Mouse (Mus musculus) embryonic stem cell, embryonic (primary cell): ENCODE measurements around the gene Tbx4.

Experiments
- CTCF ChIA-PET, 4 experiments: fragments of 300-600 bp in 2 of 4; fragments of 350-600 bp in 2 of 4; sonication (Branson Sonifier 250); formaldehyde crosslinking; loops; one replicate each; lab custom pipeline; 2022; ENCODE audit warnings: inconsistent platforms in 2 of 4; lab: Charles Lee
- POLR2A ChIA-PET, 4 experiments: fragments of 300-600 bp in 2 of 4; fragments of 350-600 bp in 2 of 4; sonication (Branson Sonifier 250); formaldehyde crosslinking; loops; one replicate each; lab custom pipeline; 2022; ENCODE audit warnings: antibody characterized with exemption in 4 of 4, inconsistent platforms in 1 of 4; lab: Charles Lee

The Tbx4 gene

GRCm38 (mm10) chr11:85918388-85918940 is 32.2 kb downstream of the Tbx4 start:
- POLR2A ChIA-PET: interaction anchor here in 2 of 4 experiments (1.0 to 1.1 kb wide), 2 partner anchors 12 to 18 kb away, joined by 4 to 5 read pairs; no protein-coding TSS in a partner anchor

DNA sequence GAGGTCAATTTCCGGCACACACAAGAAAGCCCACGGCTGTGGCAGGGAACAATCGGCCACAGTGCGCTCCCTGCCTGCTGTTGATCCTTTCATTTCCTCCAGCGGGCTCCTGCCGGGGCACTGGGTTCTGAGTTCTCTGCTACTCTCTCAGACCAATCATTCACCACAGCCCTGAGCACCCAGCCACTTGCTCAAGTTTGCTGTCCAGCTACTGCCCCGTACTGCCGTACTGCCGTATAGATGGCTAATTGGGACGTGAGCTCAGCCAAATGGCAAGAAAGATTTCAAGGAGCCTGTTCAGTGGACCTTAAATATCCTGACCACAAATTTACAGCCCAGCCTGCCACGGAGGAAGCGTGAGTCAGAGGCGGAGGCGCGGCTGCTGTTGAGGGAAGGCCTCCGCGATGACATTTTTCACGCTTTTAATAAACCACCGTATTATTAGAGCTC is 39.1 kb downstream of the Tbx4 start:
- ChIA-PET CTCF (interaction anchor here in 1 of 4 experiments (0.9 kb wide), 1 partner anchor 75 kb away, joined by 3 read pairs; the partner anchor contains the start of gene Gm11444), POLR2A (interaction anchor here in 2 of 4 experiments (0.5 to 1.3 kb wide), 4 partner anchors 25 to 46 kb away, joined by 3 to 4 read pairs (median 4); no protein-coding TSS in a partner anchor)

More at GRCm38 (mm10) chr11:85918388-85918940, 32.2 kb downstream of the Tbx4 start:
- CTCF ChIA-PET: interaction anchor here in 1 of 4 experiments (0.6 kb wide), 1 partner anchor 10 kb away, joined by 3 read pairs; no protein-coding TSS in a partner anchor

- ChIA-PET CTCF (interaction anchor here in 1 of 4 experiments (1.0 kb wide), 1 partner anchor 83 kb away, joined by 3 read pairs; no protein-coding TSS in a partner anchor), POLR2A (interaction anchor here in 1 of 4 experiments (1.3 kb wide), 1 partner anchor 30 kb away, joined by 4 read pairs; no protein-coding TSS in a partner anchor)
Measured at GRCm38 (mm10) chr11:85926287-85926764, 40.1 kb downstream of the Tbx4 start.

DNA sequence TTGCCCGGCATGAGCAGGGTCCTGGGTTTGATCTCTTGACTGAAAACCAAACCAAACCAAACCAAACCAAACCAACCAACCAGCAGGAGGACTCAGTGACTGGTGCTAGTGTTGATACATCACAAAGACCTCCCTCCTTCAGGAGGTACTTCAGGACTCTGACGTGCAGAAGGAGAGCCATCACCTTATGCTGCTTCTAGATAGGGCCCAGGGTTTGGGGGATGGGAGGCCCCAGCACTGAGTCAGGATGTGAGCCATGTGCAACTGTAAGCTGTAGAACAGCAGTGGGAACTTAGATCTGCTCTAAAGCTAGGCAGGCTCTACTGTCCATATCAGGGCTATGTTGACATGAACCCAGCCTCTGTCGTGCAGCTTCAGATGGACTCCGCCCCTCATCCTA is 41.9 kb downstream of the Tbx4 start:
- ChIA-PET POLR2A (interaction anchor here in 1 of 4 experiments (0.5 to 1.8 kb wide), 3 partner anchors 13 to 54 kb away, joined by 3 to 5 read pairs (median 4); no protein-coding TSS in a partner anchor), CTCF (interaction anchor here in 2 of 4 experiments (0.6 to 1.3 kb wide), 2 partner anchors 10 to 44 kb away, joined by 3 read pairs; no protein-coding TSS in a partner anchor)

- ChIA-PET POLR2A (interaction anchor here in 1 of 4 experiments (0.6 to 1.8 kb wide), 3 partner anchors 25 to 54 kb away, joined by 3 to 4 read pairs (median 3); no protein-coding TSS in a partner anchor), CTCF (no interaction called here)
Measured at GRCm38 (mm10) chr11:85929651-85930050, 43.4 kb downstream of the Tbx4 start.

DNA sequence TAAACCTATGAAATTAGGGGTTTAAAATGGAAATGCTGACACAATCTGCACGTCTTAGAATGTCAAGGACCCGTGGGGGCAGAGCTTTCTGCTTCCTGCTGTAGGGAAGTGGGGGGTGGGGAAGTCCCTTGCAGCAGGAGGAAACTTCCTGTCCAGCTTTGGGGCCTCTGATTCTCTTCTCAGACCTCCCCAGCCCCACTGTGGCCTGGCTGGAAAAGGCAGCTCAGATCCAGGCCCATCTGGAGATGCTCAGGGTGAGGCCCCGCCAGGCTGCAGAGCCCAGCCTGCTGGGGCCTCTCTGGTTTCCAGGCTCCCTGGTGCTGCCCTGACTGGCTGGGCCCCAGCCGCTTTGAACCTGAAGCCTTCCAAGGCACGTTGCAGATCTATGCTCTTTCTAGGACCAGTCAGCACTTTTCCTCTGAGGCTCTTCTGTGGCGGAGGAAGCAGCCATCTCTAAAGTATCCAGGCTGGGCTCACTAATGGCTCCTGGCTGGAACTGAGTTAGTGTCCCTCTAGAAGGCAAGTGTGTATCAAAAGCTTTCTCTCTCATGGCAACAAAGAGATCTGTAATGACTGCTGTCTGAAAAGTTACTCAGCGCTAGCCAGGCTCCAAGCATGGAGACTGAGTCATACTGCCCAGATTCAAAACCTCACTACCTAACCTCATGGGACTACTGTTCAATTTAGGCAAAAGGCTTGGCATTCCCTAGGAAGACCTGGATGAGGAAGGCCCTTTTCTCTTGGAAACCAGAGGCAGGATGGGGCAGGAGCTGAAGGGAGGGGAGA is 55.8 kb downstream of the Tbx4 start:
- CTCF ChIA-PET: no interaction called here
- POLR2A ChIA-PET: no interaction called here

- ChIA-PET CTCF (interaction anchor here in 2 of 4 experiments (0.5 to 0.7 kb wide), 2 partner anchors 107 to 246 kb away, joined by 5 to 7 read pairs; no protein-coding TSS in a partner anchor), POLR2A (interaction anchor here in 1 of 4 experiments (0.7 kb wide), 1 partner anchor 25 kb away, joined by 3 read pairs; no protein-coding TSS in a partner anchor)
Measured at GRCm38 (mm10) chr11:85948765-85949164, 62.5 kb downstream of the Tbx4 start.

DNA sequence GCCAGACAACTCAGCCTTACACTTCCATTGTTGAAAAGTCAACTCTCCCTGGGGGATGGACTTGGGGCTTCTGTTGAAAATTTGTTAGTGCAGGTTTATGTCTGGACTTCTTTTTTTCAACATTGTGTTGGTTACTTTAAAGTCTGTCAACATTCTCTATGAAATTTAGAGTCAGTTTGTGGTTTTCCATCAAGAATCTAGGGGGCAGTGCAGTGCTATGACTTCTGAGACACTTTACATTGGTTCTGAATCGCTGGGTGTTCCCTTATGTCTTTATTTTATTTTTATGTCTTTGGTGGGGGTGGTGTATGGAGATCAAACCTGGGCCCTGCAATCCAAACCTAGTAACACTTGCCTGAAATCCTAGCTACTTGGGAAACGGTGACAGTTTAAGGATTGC is 63.5 kb downstream of the Tbx4 start:
- ChIA-PET CTCF (interaction anchor here in 1 of 4 experiments (0.5 kb wide), 1 partner anchor 12 kb away, joined by 3 read pairs; no protein-coding TSS in a partner anchor), POLR2A (no interaction called here)

DNA sequence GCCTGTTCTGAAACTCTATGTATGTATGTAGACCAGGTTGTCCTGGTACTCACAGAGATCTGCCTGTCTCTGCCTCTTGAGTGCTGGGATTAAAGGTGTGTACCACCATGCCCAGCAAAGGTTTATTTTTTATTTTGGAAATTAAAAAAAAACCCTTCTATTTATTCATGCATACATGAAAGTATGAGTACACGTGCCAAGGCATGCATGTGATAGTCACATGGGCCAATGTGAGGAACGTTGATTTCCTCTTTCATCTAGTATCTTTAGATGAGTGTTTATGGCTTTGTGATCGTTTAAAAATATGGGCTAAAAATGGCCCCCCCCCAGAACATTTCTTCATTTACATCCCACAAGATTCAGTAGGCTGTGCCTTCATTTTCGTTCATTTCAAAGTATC is 66.3 kb downstream of the Tbx4 start:
- ChIA-PET CTCF (no interaction called here), POLR2A (no interaction called here)

- CTCF ChIA-PET: interaction anchor here in 2 of 4 experiments (1.1 to 1.5 kb wide), 2 partner anchors 17 to 37 kb away, joined by 3 to 6 read pairs; no protein-coding TSS in a partner anchor
- POLR2A ChIA-PET: interaction anchor here in 1 of 4 experiments (0.7 kb wide), 1 partner anchor 39 kb away, joined by 3 read pairs; no protein-coding TSS in a partner anchor
Measured at GRCm38 (mm10) chr11:85955611-85956010, 69.4 kb downstream of the Tbx4 start.

DNA sequence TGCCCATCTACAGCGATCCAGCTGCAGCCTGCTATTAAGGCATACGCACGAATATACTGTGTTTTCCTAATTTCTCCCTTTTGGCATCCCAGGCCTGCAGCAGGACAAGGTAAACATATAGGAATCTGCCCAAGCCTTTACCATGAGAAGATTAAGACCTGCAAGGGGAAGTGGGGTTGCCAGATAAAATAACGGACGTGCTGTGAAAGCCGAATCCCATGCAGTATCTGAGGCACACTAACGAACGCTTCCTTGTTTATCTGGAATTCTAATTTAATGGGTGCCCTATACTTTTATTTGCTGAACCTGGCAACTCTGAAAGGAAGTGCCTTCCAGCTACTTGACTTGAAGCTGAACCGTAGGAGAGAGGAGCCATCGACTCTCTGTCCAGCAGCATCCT is 70.2 kb downstream of the Tbx4 start:
- CTCF ChIA-PET: interaction anchor here in 2 of 4 experiments (0.6 to 0.7 kb wide), 2 partner anchors 11 to 368 kb away, joined by 3 to 4 read pairs; no protein-coding TSS in a partner anchor
- POLR2A ChIA-PET: no interaction called here

DNA sequence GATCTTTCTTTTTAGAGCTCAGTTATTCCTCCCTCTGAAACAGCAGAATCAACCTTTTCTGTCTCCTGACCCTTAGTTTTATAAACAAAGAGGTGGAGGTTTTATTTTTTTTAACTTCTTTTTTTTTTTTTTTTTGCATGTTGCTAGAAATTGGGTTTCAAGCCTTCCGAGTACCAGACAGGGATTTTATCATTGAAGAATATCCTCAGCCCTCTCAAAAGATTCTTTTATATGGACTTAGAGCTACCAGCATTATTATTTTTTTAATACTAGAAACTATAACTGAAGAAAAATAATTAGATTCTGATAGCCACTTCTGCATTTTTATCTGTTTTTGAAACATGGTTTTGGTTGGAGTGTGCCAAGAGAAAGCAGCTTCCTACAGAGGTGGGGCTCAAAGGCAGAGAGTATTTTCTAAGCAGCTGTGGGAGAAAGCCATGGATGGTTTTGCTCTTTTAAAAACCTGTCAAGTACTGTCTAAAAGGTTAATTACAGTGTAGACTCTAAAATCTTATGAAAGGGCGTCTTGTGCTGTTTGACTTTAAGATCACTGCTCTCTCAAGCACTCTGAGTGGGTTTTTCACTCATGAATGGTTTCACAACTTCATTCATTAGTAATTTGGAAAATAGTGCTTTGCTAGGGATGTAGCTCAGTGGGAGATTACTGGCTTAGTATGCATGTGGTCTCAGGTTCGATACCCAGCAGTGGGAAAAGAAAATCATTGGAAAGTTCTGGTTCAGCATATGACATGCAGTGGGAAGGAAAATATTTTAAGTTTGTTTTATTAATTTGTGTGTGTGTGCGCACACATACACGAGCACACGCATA is 70.9 kb downstream of the Tbx4 start:
- ChIA-PET CTCF (interaction anchor here in 3 of 4 experiments (0.6 to 1.6 kb wide), 4 partner anchors 10 to 369 kb away, joined by 3 to 4 read pairs (median 4); no protein-coding TSS in a partner anchor), POLR2A (interaction anchor here in 1 of 4 experiments (0.6 to 0.7 kb wide), 2 partner anchors 41 to 107 kb away, joined by 5 to 7 read pairs; no protein-coding TSS in a partner anchor)

- POLR2A ChIA-PET: no interaction called here
- CTCF ChIA-PET: no interaction called here
Measured at GRCm38 (mm10) chr11:85959837-85960236, 73.6 kb downstream of the Tbx4 start.

DNA sequence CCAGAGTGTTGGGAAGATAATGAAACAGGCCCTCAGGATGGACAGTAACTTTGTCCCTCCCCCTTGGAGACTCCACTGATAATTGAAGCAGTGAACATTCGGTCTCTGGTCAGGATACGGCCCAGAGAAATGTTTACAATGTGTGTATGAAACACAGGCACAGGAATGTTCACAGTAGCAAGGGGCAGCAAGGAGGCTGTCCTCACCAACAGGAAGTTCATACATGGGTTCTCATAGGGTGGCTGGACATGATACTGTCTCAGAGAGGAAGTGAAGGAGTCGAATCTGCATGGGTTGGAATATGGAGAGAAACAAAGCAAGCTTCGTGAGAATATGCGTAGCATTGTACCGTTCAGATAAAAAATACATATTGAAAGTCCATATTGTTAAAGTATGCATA is 74.1 kb downstream of the Tbx4 start:
- CTCF ChIA-PET: no interaction called here
- POLR2A ChIA-PET: no interaction called here

DNA sequence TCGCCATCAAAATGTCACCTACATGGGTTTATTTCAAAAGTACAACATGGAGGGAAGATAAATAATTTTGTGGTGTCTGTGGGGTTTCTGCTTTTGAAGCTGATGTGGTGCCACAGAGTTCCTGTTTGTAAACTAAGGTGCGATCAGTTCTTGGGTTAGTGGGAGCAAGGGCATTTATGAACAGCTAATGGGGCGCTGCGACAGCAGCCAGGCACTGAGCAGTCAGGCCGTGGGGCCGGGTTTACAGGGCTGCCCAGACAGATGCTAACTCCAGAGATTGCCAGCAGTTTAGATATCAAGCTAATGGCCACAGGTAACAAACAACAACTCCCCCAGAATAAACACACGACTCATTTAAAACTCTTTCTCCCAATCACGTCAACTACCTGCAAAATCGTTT is 75.3 kb downstream of the Tbx4 start:
- ChIA-PET CTCF (interaction anchor here in 2 of 4 experiments (0.6 to 1.2 kb wide), 2 partner anchors 11 to 812 kb away, joined by 3 to 4 read pairs; no protein-coding TSS in a partner anchor), POLR2A (interaction anchor here in 2 of 4 experiments (0.6 to 0.7 kb wide), 2 partner anchors 23 to 87 kb away, joined by 4 to 7 read pairs; no protein-coding TSS in a partner anchor)
